Mouse (Mus musculus) neural tube, embryonic 11.5 days (tissue): ENCODE data around the gene Pip4k2b. TPM values are rescaled to one million over a fixed set of nuclear protein-coding genes. Genes with fewer than 3 reads are reported as not detected.
"Not testable (repeated sequence)": the region's sequence is repeated elsewhere in the genome, so short reads cannot be mapped to it uniquely, and the experiment has no call there.

Experiments used
- ATAC-seq: fragments of 200-750 bp; cut with Nextera tagmentation; 2 replicates; pipeline ENCODE4 v1.8.0; 2017; ENCODE audit warnings: moderate number of reproducible peaks, mild to moderate bottlenecking, moderate TSS enrichment, moderate library complexity; ENCODE audit not compliant: insufficient read depth, low FRiP score, low TSS enrichment
- DNase-seq: peaks from one replicate; pipeline ENCODE4 v3.0.0-alpha.2; 2015; ENCODE audit warnings: low spot score
- H3K27ac ChIP-seq: fragments of 300-500 bp; sonication (generic); 2 replicates; pipeline ENCODE4 v1.5.1; 2014; ENCODE audit warnings: low read depth, mild to moderate bottlenecking, low read length
- H3K27me3 ChIP-seq: fragments of 300-500 bp; sonication (generic); 2 replicates; pipeline ENCODE4 v1.6.1; 2014; ENCODE audit warnings: mild to moderate bottlenecking, low read length, mixed read lengths; ENCODE audit not compliant: control insufficient read depth, insufficient read depth
- H3K36me3 ChIP-seq: fragments of 300-500 bp; sonication (generic); 2 replicates; pipeline ENCODE4 v1.6.1; 2014; ENCODE audit warnings: mild to moderate bottlenecking, low read length, moderate library complexity, mixed read lengths; ENCODE audit not compliant: control insufficient read depth, insufficient read depth
- H3K4me1 ChIP-seq: fragments of 300-500 bp; sonication (generic); 2 replicates; pipeline ENCODE4 v1.6.1; 2014; ENCODE audit warnings: low read length, mixed read lengths; ENCODE audit not compliant: control insufficient read depth, insufficient read depth
- H3K4me2 ChIP-seq: fragments of 300-500 bp; sonication (generic); 2 replicates; pipeline ENCODE4 v1.6.1; 2014; ENCODE audit warnings: low read depth, mild to moderate bottlenecking, moderate library complexity
- H3K4me3 ChIP-seq: fragments of 300-500 bp; sonication (generic); 2 replicates; pipeline ENCODE4 v1.5.1; 2014; ENCODE audit warnings: low read depth, low read length
- H3K9ac ChIP-seq: fragments of 300-500 bp; sonication (generic); 2 replicates; pipeline ENCODE4 v1.6.1; 2014; ENCODE audit warnings: mild to moderate bottlenecking, low read length
- H3K9me3 ChIP-seq: fragments of 300-500 bp; sonication (generic); 2 replicates; pipeline ENCODE4 v1.6.1; 2016; ENCODE audit warnings: low read length; ENCODE audit not compliant: control insufficient read depth
- WGBS: fragments of 180-500 bp; shearing (Covaris S2); extraction: QIAGEN DNeasy Blood & Tissue Kit; methylation state at CpG from one replicate; pipeline ENCODE4 v1.1.7; 2014; 5-methylcytosine and 5-hydroxymethylcytosine counted together
- polyA plus RNA-seq: library from polyadenylated mRNA; unstranded; fragments of >200 nt; fragmentation: Nextera tagmentation; extraction: Ambion mirVana; gene quantifications from 2 replicates; pipeline ENCODE4 v1.2.1, GENCODE M21; 2014

Pip4k2b gene
- polyA plus RNA-seq, 1 experiment from 2014 or later, result 2.8 TPM

GRCm38 (mm10) chr11:97717369-97718280 lies 26.9 kb downstream of the Pip4k2b start:
- no peak for ATAC-seq
- Histone ChIP-seq H3K9ac (no peak overlapping the region), H3K27ac (no peak overlapping the region), H3K27me3 (no peaks in the 10 kb centered on the region), H3K4me3 (no peak overlapping the region), H3K9me3 (no peaks in the 10 kb centered on the region; the same call in 1 of the 2 replicates), H3K4me1 (no peaks in the 10 kb centered on the region), H3K36me3 (peaks cover 21% of the 10 kb centered on the region), H3K4me2 (no peak overlapping the region)
- DNase-seq, result no peak
- WGBS, result 89% methylated on average over 26 of the region's 26 CpGs

- WGBS, result 88% methylated on average over 8 of the region's 8 CpGs
- peaks cover 12% of the 10 kb centered on the region for H3K36me3 ChIP-seq
- no peaks in the 10 kb centered on the region for H3K27me3 ChIP-seq
- ATAC-seq, result no peak
- H3K9ac ChIP-seq, result no peak overlapping the region
- H3K4me3 ChIP-seq, result no peak overlapping the region
- H3K27ac ChIP-seq, result no peak overlapping the region
- H3K4me1 ChIP-seq, result no peaks in the 10 kb centered on the region
- no peak for DNase-seq
- H3K9me3 ChIP-seq, result no peaks in the 10 kb centered on the region
- no peak overlapping the region for H3K4me2 ChIP-seq
These were observed 28.5 kb downstream of the Pip4k2b start for GRCm38 (mm10) chr11:97716021-97716420.

GRCm38 (mm10) chr11:97714784-97715760 lies 29.4 kb downstream of the Pip4k2b start:
- DNase-seq, result no peak
- Histone ChIP-seq H3K4me2 (no peak overlapping the region), H3K27me3 (no peaks in the 10 kb centered on the region), H3K36me3 (peaks cover 10% of the 10 kb centered on the region), H3K9me3 (no peaks in the 10 kb centered on the region), H3K4me3 (no peak overlapping the region), H3K4me1 (no peaks in the 10 kb centered on the region), H3K27ac (no peak overlapping the region), H3K9ac (no peak overlapping the region)
- no peak for ATAC-seq
- 93% methylated on average over 14 of the region's 14 CpGs for WGBS

- DNase-seq (no peak), ATAC-seq (no peak)
- Histone ChIP-seq H3K4me3 (no peak overlapping the region), H3K27me3 (no peaks in the 10 kb centered on the region), H3K9me3 (no peaks in the 10 kb centered on the region), H3K9ac (no peak overlapping the region), H3K4me2 (no peak overlapping the region), H3K4me1 (no peaks in the 10 kb centered on the region), H3K36me3 (peaks cover 7% of the 10 kb centered on the region), H3K27ac (no peak overlapping the region)
- WGBS, result 95% methylated on average over 3 of the region's 3 CpGs
These were observed 30.1 kb downstream of the Pip4k2b start for GRCm38 (mm10) chr11:97714356-97714755.

- Histone ChIP-seq H3K4me1 (no peaks in the 10 kb centered on the region), H3K9ac (no peak overlapping the region), H3K27me3 (no peaks in the 10 kb centered on the region), H3K4me2 (no peak overlapping the region), H3K9me3 (no peaks in the 10 kb centered on the region), H3K27ac (no peak overlapping the region), H3K36me3 (peaks cover 7% of the 10 kb centered on the region), H3K4me3 (no peak overlapping the region)
- DNase-seq (no peak), ATAC-seq (no peak)
- 91% methylated on average over 8 of the region's 8 CpGs for WGBS
These were observed 30.6 kb downstream of the Pip4k2b start for GRCm38 (mm10) chr11:97713896-97714295.

- no peak overlapping the region for H3K4me2 ChIP-seq
- DNase-seq (no peak), ATAC-seq (no peak)
- H3K27ac ChIP-seq, result no peak overlapping the region
- no peaks in the 10 kb centered on the region for H3K4me1 ChIP-seq
- no peaks in the 10 kb centered on the region for H3K9me3 ChIP-seq
- H3K9ac ChIP-seq, result no peak overlapping the region
- H3K4me3 ChIP-seq, result no peak overlapping the region
- 95% methylated on average over 15 of the region's 15 CpGs for WGBS
- peaks cover 4% of the 10 kb centered on the region for H3K36me3 ChIP-seq
- H3K27me3 ChIP-seq, result no peaks in the 10 kb centered on the region
These were observed 32.2 kb downstream of the Pip4k2b start for GRCm38 (mm10) chr11:97712286-97712685.

- Histone ChIP-seq H3K4me2 (no peak overlapping the region), H3K27ac (no peak overlapping the region), H3K27me3 (no peaks in the 10 kb centered on the region), H3K9me3 (no peaks in the 10 kb centered on the region), H3K36me3 (peaks cover 10% of the 10 kb centered on the region), H3K9ac (no peak overlapping the region), H3K4me3 (no peak overlapping the region), H3K4me1 (no peaks in the 10 kb centered on the region)
- DNase-seq (no peak), ATAC-seq (no peak)
- 83% methylated on average over 13 of the region's 13 CpGs for WGBS
These were observed 33.2 kb downstream of the Pip4k2b start for GRCm38 (mm10) chr11:97711200-97711900.

- not testable (repeated sequence) for DNase-seq, H3K4me1 ChIP-seq, H3K9me3 ChIP-seq, H3K27me3 ChIP-seq, H3K4me3 ChIP-seq, H3K4me2 ChIP-seq, ATAC-seq, H3K9ac ChIP-seq, H3K27ac ChIP-seq
- peaks cover 10% of the 10 kb centered on the region for H3K36me3 ChIP-seq
- WGBS, result 90% methylated on average over 2 of the region's 2 CpGs
These were observed 34.4 kb downstream of the Pip4k2b start for GRCm38 (mm10) chr11:97710067-97710466.
